Mouse (Mus musculus): ENCODE measurements at regions not wholly inside any gene's neighbourhood (a gene's known extent, or its start where the extent isn't known, plus 50 kb on each side); places are given as distances from the start of the nearest gene placed in this dataset.

DNA sequence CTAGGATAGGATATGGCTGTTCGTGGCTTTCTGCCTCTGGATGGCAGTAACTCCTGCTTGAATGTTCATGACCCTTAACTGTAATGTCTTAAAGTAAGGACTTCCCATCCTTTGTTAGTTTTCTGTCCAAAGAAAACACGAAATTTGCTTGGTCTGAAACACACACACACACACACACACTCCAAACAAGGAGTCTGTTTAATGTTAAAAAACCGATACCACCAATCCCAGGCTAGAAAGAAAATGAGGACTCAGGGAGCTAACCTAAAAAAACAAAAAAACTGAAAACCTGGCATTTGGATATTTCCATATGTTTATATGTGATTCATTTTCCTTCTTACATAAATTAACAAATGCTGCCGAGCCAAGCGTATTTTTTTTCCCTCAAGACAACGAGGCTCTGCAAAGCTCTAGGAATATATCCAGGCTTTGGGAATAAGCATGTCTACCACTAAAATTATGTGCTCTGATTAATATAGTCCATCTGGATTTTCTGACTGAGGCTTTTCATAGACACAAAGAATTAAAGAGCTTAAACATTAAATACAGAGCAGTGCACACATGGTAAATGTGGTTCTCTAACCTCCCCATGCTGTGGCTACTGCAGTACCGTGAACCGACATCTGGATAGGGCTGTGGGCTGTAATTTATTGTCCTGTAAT, 372.0 kb upstream of the Nr5a2 start:
- TF ChIP-seq ZC3H11A (IDR thresholded peaks at IDR 0.05; ENCODE audit: low read depth, low read length) (no peak), ZMIZ1 (IDR thresholded peaks at IDR 0.05; ENCODE audit: low read depth, low read length) (no peak), MAX (IDR thresholded peaks at IDR 0.05; ENCODE audit: low read length) (no peak), CTCF (IDR thresholded peaks at IDR 0.05 in 2 of 3, conservative IDR thresholded peaks at IDR 0.05 in 1 of 3; ENCODE audit: control insufficient read depth in 1 of 3, insufficient read depth in 1 of 3, low read depth in 2 of 3, low read length in 3 of 3, poor library complexity in 1 of 3, severe bottlenecking in 1 of 3) (no peak), POLR2AphosphoS5 (IDR thresholded peaks at IDR 0.05; ENCODE audit: borderline replicate concordance, low read depth, low read length) (no peak), MYC (IDR thresholded peaks at IDR 0.05; ENCODE audit: low read depth, low read length) (no peak), EP300 (IDR thresholded peaks at IDR 0.05; ENCODE audit: low read depth in 1 of 2, low read length in 2 of 2) (no peak), JUND (IDR thresholded peaks at IDR 0.05; ENCODE audit: low read depth, low read length) (no peak), GATA1 (IDR thresholded peaks at IDR 0.05; ENCODE audit: low read depth, low read length) (no peak), SMC3 (IDR thresholded peaks at IDR 0.05; ENCODE audit: low read depth, low read length) (no peak), USF1 (IDR thresholded peaks at IDR 0.05; ENCODE audit: low read depth, low read length) (no peak), BHLHE40 (IDR thresholded peaks at IDR 0.05; ENCODE audit: borderline replicate concordance, low read depth, low read length) (no peak), CHD1 (IDR thresholded peaks at IDR 0.05; ENCODE audit: low read depth, low read length) (no peak), USF2 (IDR thresholded peaks at IDR 0.05; ENCODE audit: borderline replicate concordance in 1 of 2, insufficient read depth in 1 of 2, low read depth in 1 of 2, low read length in 2 of 2) (no peak), POLR2A (IDR thresholded peaks at IDR 0.05; ENCODE audit: control insufficient read depth in 1 of 2, insufficient read depth in 1 of 2, low read depth in 1 of 2, low read length in 2 of 2, poor library complexity in 1 of 2) (no peak), ZNF384 (IDR thresholded peaks at IDR 0.05; ENCODE audit: low read depth, low read length) (no peak)
- H3K9me3 ChIP-seq (replicated peaks; ENCODE audit: insufficient read depth, low read length), result no peaks in the 10 kb centered on the region

GRCm38 (mm10) chr1:137331746-137332107, 371.5 kb upstream of the Nr5a2 start:
- H3K79me2 ChIP-seq (ENCODE audit: control insufficient read depth, insufficient read depth, low read length, poor library complexity), result no peaks in the 10 kb centered on the region
- H3K4me3 ChIP-seq (ENCODE audit: control insufficient read depth in 1 of 2, insufficient read depth in 1 of 2, low read depth in 2 of 2, low read length in 2 of 2), result no peak overlapping the region
- no peaks in the 10 kb centered on the region for H3K27me3 ChIP-seq (ENCODE audit: control insufficient read depth in 1 of 2, insufficient read depth in 2 of 2, low read length in 2 of 2)
- no peaks in the 10 kb centered on the region for H3K9me3 ChIP-seq (replicated peaks; ENCODE audit: insufficient read depth, low read length)
- H3K27ac ChIP-seq (ENCODE audit: control insufficient read depth, low read depth, low read length), result no peak overlapping the region
- no peak for TF ChIP-seq NELFE (IDR thresholded peaks at IDR 0.05; ENCODE audit: low read depth, low read length)
- TF ChIP-seq SIN3A (IDR thresholded peaks at IDR 0.05; ENCODE audit: low read length), result no peak
- no peak for TF ChIP-seq UBTF (IDR thresholded peaks at IDR 0.05; ENCODE audit: borderline replicate concordance, insufficient read depth, low read depth, low read length)
- no peak for TF ChIP-seq EP300 (IDR thresholded peaks at IDR 0.05; ENCODE audit: low read depth in 1 of 2, low read length in 2 of 2)
- TF ChIP-seq USF2 (IDR thresholded peaks at IDR 0.05; ENCODE audit: borderline replicate concordance in 1 of 2, insufficient read depth in 1 of 2, low read depth in 1 of 2, low read length in 2 of 2), result no peak
- TF ChIP-seq MYB (IDR thresholded peaks at IDR 0.05; ENCODE audit: low read depth, low read length), result no peak
- TF ChIP-seq CTCF (IDR thresholded peaks at IDR 0.05 in 2 of 3, conservative IDR thresholded peaks at IDR 0.05 in 1 of 3; ENCODE audit: control insufficient read depth in 1 of 3, insufficient read depth in 1 of 3, low read depth in 2 of 3, low read length in 3 of 3, poor library complexity in 1 of 3, severe bottlenecking in 1 of 3), result no peak
- TF ChIP-seq SMC3 (IDR thresholded peaks at IDR 0.05; ENCODE audit: low read depth, low read length), result no peak
- no peak for TF ChIP-seq MXI1 (IDR thresholded peaks at IDR 0.05; ENCODE audit: low read depth, low read length)
- TF ChIP-seq NRF1 (IDR thresholded peaks at IDR 0.05; ENCODE audit: insufficient read depth, low read depth, low read length, poor library complexity, severe bottlenecking), result no peak
- TF ChIP-seq ZNF384 (IDR thresholded peaks at IDR 0.05; ENCODE audit: low read depth, low read length), result no peak
- TF ChIP-seq ETS1 (IDR thresholded peaks at IDR 0.05; ENCODE audit: low read depth, low read length), result no peak
- no peak for TF ChIP-seq MAZ (IDR thresholded peaks at IDR 0.05; ENCODE audit: low read depth, low read length)
- TF ChIP-seq GABPA (IDR thresholded peaks at IDR 0.05; ENCODE audit: low read depth, low read length), result no peak
- no peak overlapping the region for H3K9ac ChIP-seq (ENCODE audit: control insufficient read depth, low read depth, low read length, poor library complexity, severe bottlenecking)
- no peaks in the 10 kb centered on the region for H3K4me1 ChIP-seq (ENCODE audit: control insufficient read depth in 1 of 2, insufficient read depth in 2 of 2, low read length in 2 of 2)
- no peaks in the 10 kb centered on the region for H3K36me3 ChIP-seq (ENCODE audit: control insufficient read depth in 1 of 2, insufficient read depth in 2 of 2, low read length in 2 of 2)
- no peak for DNase-seq (ENCODE audit: low read depth, low spot score)

More for the DNA sequence above, 372.0 kb upstream of the Nr5a2 start:
- DNase-seq (ENCODE audit: low read depth, low spot score), result no peak
- H3K79me2 ChIP-seq (ENCODE audit: control insufficient read depth, insufficient read depth, low read length, poor library complexity), result no peaks in the 10 kb centered on the region
- H3K27me3 ChIP-seq (ENCODE audit: control insufficient read depth in 1 of 2, insufficient read depth in 2 of 2, low read length in 2 of 2), result no peaks in the 10 kb centered on the region
- H3K4me3 ChIP-seq (ENCODE audit: control insufficient read depth in 1 of 2, insufficient read depth in 1 of 2, low read depth in 2 of 2, low read length in 2 of 2), result no peak overlapping the region
- no peaks in the 10 kb centered on the region for H3K36me3 ChIP-seq (ENCODE audit: control insufficient read depth in 1 of 2, insufficient read depth in 2 of 2, low read length in 2 of 2)
- H3K27ac ChIP-seq (ENCODE audit: control insufficient read depth, low read depth, low read length), result no peak overlapping the region
- H3K4me1 ChIP-seq (ENCODE audit: control insufficient read depth in 1 of 2, insufficient read depth in 2 of 2, low read length in 2 of 2), result no peaks in the 10 kb centered on the region
- no peak overlapping the region for H3K9ac ChIP-seq (ENCODE audit: control insufficient read depth, low read depth, low read length, poor library complexity, severe bottlenecking)

All from MEL (cell line).